Mouse (Mus musculus): ENCODE data around the gene Rps2.
A peak's percentile ranks its signal among the peaks of the same experiment; 100 is the strongest.
"Not testable (repeated sequence)": the region's sequence is repeated elsewhere in the genome, so short reads cannot be mapped to it uniquely, and the experiment has no call there.

Rps2 gene

GRCm38 (mm10) chr17:24705821-24706220, 12.1 kb upstream of the Rps2 start:
- DNase-seq (ENCODE audit: low spot score): no peak

GRCm38 (mm10) chr17:24706982-24707800, 10.7 kb upstream of the Rps2 start, which contains the start of gene Tbl3:
Gene Tbl3, minus strand, starts transcription at chr17:24707660.
- DNase-seq (ENCODE audit: low spot score): peak; percentile 91

- DNase-seq (ENCODE audit: low spot score): peak; percentile 51
These were observed 10.0 kb upstream of the Rps2 start for GRCm38 (mm10) chr17:24707801-24708425.

- no peak for DNase-seq (ENCODE audit: low spot score)
These were observed 9.3 kb upstream of the Rps2 start for GRCm38 (mm10) chr17:24708646-24709045.

- DNase-seq (ENCODE audit: low spot score): no peak
These were observed 2.4 kb upstream of the Rps2 start for GRCm38 (mm10) chr17:24715556-24715955.

- no peak for DNase-seq (ENCODE audit: low spot score)
These were observed 1.7 kb upstream of the Rps2 start for GRCm38 (mm10) chr17:24716166-24716682.

- DNase-seq (ENCODE audit: low spot score): not testable (repeated sequence)
These were observed 1.0 kb downstream of the Rps2 start for GRCm38 (mm10) chr17:24718938-24719337.

- peak; percentile 99 for DNase-seq (ENCODE audit: low spot score)
These were observed 1.7 kb downstream of the Rps2 start for GRCm38 (mm10) chr17:24719494-24720222.

- DNase-seq (ENCODE audit: low spot score): not testable (repeated sequence)
These were observed 2.7 kb downstream of the Rps2 start for GRCm38 (mm10) chr17:24720616-24721015.

- not testable (repeated sequence) for DNase-seq (ENCODE audit: low spot score)
These were observed 3.6 kb downstream of the Rps2 start for GRCm38 (mm10) chr17:24721383-24721955.

- no peak for DNase-seq (ENCODE audit: low spot score)
These were observed 4.5 kb downstream of the Rps2 start for GRCm38 (mm10) chr17:24722220-24722924.

- DNase-seq (ENCODE audit: low spot score): no peak
These were observed 5.4 kb downstream of the Rps2 start for GRCm38 (mm10) chr17:24723122-24723880.

- peak; percentile 45 for DNase-seq (ENCODE audit: low spot score)
These were observed 5.9 kb downstream of the Rps2 start for GRCm38 (mm10) chr17:24723881-24724180.

- DNase-seq (ENCODE audit: low spot score): peak; percentile 91
These were observed 6.3 kb downstream of the Rps2 start, which contains the start of gene Ndufb10 for GRCm38 (mm10) chr17:24724184-24724583. Gene Ndufb10, minus strand, starts transcription at chr17:24724478.

GRCm38 (mm10) chr17:24725637-24726390, 7.9 kb downstream of the Rps2 start:
- no peak for DNase-seq (ENCODE audit: low spot score)

- DNase-seq (ENCODE audit: low spot score): no peak
These were observed 9.7 kb downstream of the Rps2 start, which contains the start of gene Rpl3l for GRCm38 (mm10) chr17:24727618-24728017. Gene Rpl3l, plus strand, starts transcription at chr17:24727820.

GRCm38 (mm10) chr17:24728184-24728583, 10.3 kb downstream of the Rps2 start:
- DNase-seq (ENCODE audit: low spot score): no peak

GRCm38 (mm10) chr17:24729067-24729466, 11.2 kb downstream of the Rps2 start:
- no peak for DNase-seq (ENCODE audit: low spot score)

GRCm38 (mm10) chr17:24730787-24731186, 12.9 kb downstream of the Rps2 start:
- no peak for DNase-seq (ENCODE audit: low spot score)

Measured in yolk sac, embryonic 10.5 days (tissue).